Mouse (Mus musculus) neural tube, embryonic 11.5 days (tissue): ENCODE results near the gene Cd55b. TPM values are rescaled to one million over a fixed set of nuclear protein-coding genes. Genes with fewer than 3 reads are reported as not detected.
"Not testable (repeated sequence)": the region's sequence is repeated elsewhere in the genome, so short reads cannot be mapped to it uniquely, and the experiment has no call there.

Experiments used
- ATAC-seq: fragments of 200-750 bp; cut with Nextera tagmentation; 2 replicates; pipeline ENCODE4 v1.8.0; 2017; ENCODE audit warnings: moderate number of reproducible peaks, mild to moderate bottlenecking, moderate TSS enrichment, moderate library complexity; ENCODE audit not compliant: insufficient read depth, low FRiP score, low TSS enrichment
- DNase-seq: peaks from one replicate; pipeline ENCODE4 v3.0.0-alpha.2; 2015; ENCODE audit warnings: low spot score
- H3K27ac ChIP-seq: fragments of 300-500 bp; sonication (generic); 2 replicates; pipeline ENCODE4 v1.5.1; 2014; ENCODE audit warnings: low read depth, mild to moderate bottlenecking, low read length
- H3K27me3 ChIP-seq: fragments of 300-500 bp; sonication (generic); 2 replicates; pipeline ENCODE4 v1.6.1; 2014; ENCODE audit warnings: mild to moderate bottlenecking, low read length, mixed read lengths; ENCODE audit not compliant: control insufficient read depth, insufficient read depth
- H3K36me3 ChIP-seq: fragments of 300-500 bp; sonication (generic); 2 replicates; pipeline ENCODE4 v1.6.1; 2014; ENCODE audit warnings: mild to moderate bottlenecking, low read length, moderate library complexity, mixed read lengths; ENCODE audit not compliant: control insufficient read depth, insufficient read depth
- H3K4me1 ChIP-seq: fragments of 300-500 bp; sonication (generic); 2 replicates; pipeline ENCODE4 v1.6.1; 2014; ENCODE audit warnings: low read length, mixed read lengths; ENCODE audit not compliant: control insufficient read depth, insufficient read depth
- H3K4me2 ChIP-seq: fragments of 300-500 bp; sonication (generic); 2 replicates; pipeline ENCODE4 v1.6.1; 2014; ENCODE audit warnings: low read depth, mild to moderate bottlenecking, moderate library complexity
- H3K4me3 ChIP-seq: fragments of 300-500 bp; sonication (generic); 2 replicates; pipeline ENCODE4 v1.5.1; 2014; ENCODE audit warnings: low read depth, low read length
- H3K9ac ChIP-seq: fragments of 300-500 bp; sonication (generic); 2 replicates; pipeline ENCODE4 v1.6.1; 2014; ENCODE audit warnings: mild to moderate bottlenecking, low read length
- H3K9me3 ChIP-seq: fragments of 300-500 bp; sonication (generic); 2 replicates; pipeline ENCODE4 v1.6.1; 2016; ENCODE audit warnings: low read length; ENCODE audit not compliant: control insufficient read depth
- WGBS: fragments of 180-500 bp; shearing (Covaris S2); extraction: QIAGEN DNeasy Blood & Tissue Kit; methylation state at CpG from one replicate; pipeline ENCODE4 v1.1.7; 2014; 5-methylcytosine and 5-hydroxymethylcytosine counted together
- polyA plus RNA-seq: library from polyadenylated mRNA; unstranded; fragments of >200 nt; fragmentation: Nextera tagmentation; extraction: Ambion mirVana; gene quantifications from 2 replicates; pipeline ENCODE4 v1.2.1, GENCODE M21; 2014

Cd55b gene
- polyA plus RNA-seq, 1 experiment from 2014 or later, result not detected

- not testable (repeated sequence) for H3K36me3 ChIP-seq, H3K4me2 ChIP-seq, H3K4me3 ChIP-seq, H3K9ac ChIP-seq, H3K27me3 ChIP-seq, H3K4me1 ChIP-seq, DNase-seq, H3K9me3 ChIP-seq, ATAC-seq, H3K27ac ChIP-seq
These were observed 5.9 kb upstream of the Cd55b start for GRCm38 (mm10) chr1:130428667-130429066.

- H3K9me3 ChIP-seq, H3K4me3 ChIP-seq, ATAC-seq, H3K4me1 ChIP-seq, H3K9ac ChIP-seq, DNase-seq, H3K27me3 ChIP-seq, H3K36me3 ChIP-seq, H3K4me2 ChIP-seq, H3K27ac ChIP-seq: not testable (repeated sequence)
- WGBS, result 85% methylated on average over 2 of the region's 3 CpGs
These were observed 4.5 kb upstream of the Cd55b start for GRCm38 (mm10) chr1:130427175-130427853.

- not testable (repeated sequence) for H3K9ac ChIP-seq, H3K4me3 ChIP-seq, H3K9me3 ChIP-seq, H3K27me3 ChIP-seq, H3K27ac ChIP-seq, ATAC-seq, DNase-seq, H3K4me1 ChIP-seq, H3K36me3 ChIP-seq, H3K4me2 ChIP-seq
- WGBS, result no CpG with 5 or more reads among the region's 6 CpGs
These were observed 776 bp downstream of the Cd55b start for GRCm38 (mm10) chr1:130422033-130422432.

- not testable (repeated sequence) for ATAC-seq, H3K4me2 ChIP-seq, H3K36me3 ChIP-seq, H3K27ac ChIP-seq, H3K9ac ChIP-seq, H3K9me3 ChIP-seq, DNase-seq, H3K27me3 ChIP-seq, H3K4me1 ChIP-seq, H3K4me3 ChIP-seq
These were observed 25.7 kb downstream of the Cd55b start for GRCm38 (mm10) chr1:130397109-130397508.

- not testable (repeated sequence) for H3K4me3 ChIP-seq, H3K27me3 ChIP-seq, H3K4me1 ChIP-seq, ATAC-seq, DNase-seq, H3K9me3 ChIP-seq, H3K9ac ChIP-seq, H3K27ac ChIP-seq, H3K4me2 ChIP-seq, H3K36me3 ChIP-seq
These were observed 35.5 kb downstream of the Cd55b start for GRCm38 (mm10) chr1:130387282-130387681.

DNA sequence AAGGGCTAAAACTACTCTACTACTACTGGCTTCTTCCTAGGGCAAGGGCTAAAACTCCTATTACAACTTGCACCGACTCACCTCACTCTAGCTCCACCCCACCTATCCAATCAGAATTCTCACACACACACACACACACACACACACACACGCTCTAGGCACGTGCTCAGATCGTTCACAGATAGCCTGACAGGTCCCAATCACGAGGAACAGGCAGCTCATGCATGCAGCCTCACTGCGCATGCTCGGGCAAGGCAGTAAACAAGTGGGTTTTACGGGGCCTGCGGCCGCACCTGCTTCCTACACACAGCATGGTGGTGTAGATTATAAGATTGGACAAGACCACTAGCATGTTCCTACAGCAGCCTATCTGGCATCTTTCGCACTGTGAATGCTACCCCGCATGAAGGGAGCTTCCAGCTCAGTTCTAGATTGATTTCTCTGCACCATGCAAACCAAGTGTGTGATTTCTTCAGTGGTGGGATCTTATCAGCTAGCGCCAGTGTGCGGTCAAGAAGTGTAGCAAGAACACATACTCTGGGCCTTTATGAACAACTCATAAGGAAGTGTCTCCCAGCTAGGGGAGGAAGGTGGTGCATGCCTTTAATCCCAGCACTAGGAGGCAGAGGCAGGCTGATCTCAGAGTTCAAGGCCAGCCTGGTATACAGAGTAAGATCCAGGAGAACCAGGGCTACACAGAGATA lies 44.9 kb downstream of the Cd55b start:
- no peak overlapping the region for H3K27ac ChIP-seq
- no peaks in the 10 kb centered on the region for H3K36me3 ChIP-seq
- H3K4me3 ChIP-seq, result no peak overlapping the region
- DNase-seq (no peak), ATAC-seq (no peak)
- H3K4me1 ChIP-seq, result no peaks in the 10 kb centered on the region
- no peaks in the 10 kb centered on the region for H3K9me3 ChIP-seq
- no peak overlapping the region for H3K4me2 ChIP-seq
- 91% methylated on average over 14 of the region's 14 CpGs for WGBS
- no peak overlapping the region for H3K9ac ChIP-seq
- no peaks in the 10 kb centered on the region for H3K27me3 ChIP-seq

GRCm38 (mm10) chr1:130374173-130374785 lies 48.5 kb downstream of the Cd55b start:
- DNase-seq (no peak), ATAC-seq (no peak)
- WGBS, result 74% methylated on average over 3 of the region's 3 CpGs
- Histone ChIP-seq H3K36me3 (no peaks in the 10 kb centered on the region), H3K9me3 (no peaks in the 10 kb centered on the region), H3K27me3 (no peaks in the 10 kb centered on the region), H3K9ac (no peak overlapping the region), H3K4me1 (no peaks in the 10 kb centered on the region), H3K4me3 (no peak overlapping the region), H3K4me2 (no peak overlapping the region), H3K27ac (no peak overlapping the region)

DNA sequence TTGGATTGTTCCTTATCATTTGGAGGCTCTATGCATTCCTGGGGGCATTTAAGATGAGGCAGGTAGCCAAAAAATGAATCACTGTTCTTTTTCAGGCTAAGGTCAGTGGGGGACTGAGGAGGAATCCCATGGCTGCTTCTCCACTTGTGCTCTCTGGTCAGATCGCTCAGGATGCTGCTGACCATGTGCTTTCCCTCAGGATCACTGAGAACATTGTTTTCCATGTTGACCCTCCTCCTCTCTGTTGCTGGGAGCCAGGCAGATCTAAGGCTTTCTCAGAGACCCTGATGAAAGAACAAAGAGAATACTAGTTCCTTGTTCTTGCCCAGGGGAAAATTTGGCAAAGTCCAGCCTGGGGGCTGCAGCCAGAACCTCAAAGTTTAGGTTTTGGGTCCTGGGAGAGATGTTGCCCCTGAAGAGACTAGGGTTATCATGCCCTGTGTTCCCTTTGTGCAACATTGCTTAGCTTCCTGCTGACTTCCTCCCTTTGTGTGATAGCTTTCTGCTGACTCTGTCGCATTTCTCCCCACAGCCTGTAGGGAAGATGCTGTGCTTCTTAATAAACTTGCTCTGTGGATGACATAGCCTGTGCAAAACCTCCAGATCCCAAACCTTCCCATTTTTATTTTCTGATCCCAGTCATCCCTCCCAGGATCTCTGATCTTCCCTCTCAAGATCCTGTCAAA lies 49.3 kb downstream of the Cd55b start:
- no peaks in the 10 kb centered on the region for H3K27me3 ChIP-seq
- H3K36me3 ChIP-seq, result no peaks in the 10 kb centered on the region
- no peak overlapping the region for H3K4me3 ChIP-seq
- H3K9me3 ChIP-seq, result no peaks in the 10 kb centered on the region
- no peaks in the 10 kb centered on the region for H3K4me1 ChIP-seq
- H3K27ac ChIP-seq, result no peak overlapping the region
- WGBS, result 53% methylated on average over 2 of the region's 2 CpGs
- ATAC-seq (no peak), DNase-seq (no peak)
- H3K4me2 ChIP-seq, result no peak overlapping the region
- no peak overlapping the region for H3K9ac ChIP-seq
